Mouse (Mus musculus): Measurements from ENCODE around the gene Sf3b3. TPM values are rescaled to one million over a fixed set of nuclear protein-coding genes. Genes with fewer than 3 reads are reported as not detected.

The Sf3b3 gene
- polyA plus RNA-seq (2017; shearing (Covaris generic)): 100 to 1,000 TPM; 139 to 153 TPM

GRCm38 (mm10) chr8:110846405-110847170 is at the start of gene Sf3b3, which contains the start of gene Cog4:
Gene Sf3b3 (minus strand): TSS chr8:110846787.
Gene Cog4 (plus strand): TSS chr8:110846600.

GRCm38 (mm10) chr8:110805669-110806068 is 40.9 kb downstream of the Sf3b3 start, which contains the start of gene Il34:
Gene Il34 (minus strand): TSS chr8:110805924.

Other genes with a start within 250 kb of the Sf3b3 start
- gene Vac14, start 228.2 kb downstream of the Sf3b3 start, polyA plus RNA-seq (2017; shearing (Covaris generic)): 10 to 100 TPM; 34.5 to 43.1 TPM
- under 1 TPM; 0.15 to 0.27 TPM for gene Mtss1l, start 125.3 kb downstream of the Sf3b3 start, polyA plus RNA-seq (2017; shearing (Covaris generic))
- under 1 TPM in 1 of 2 experiments, not detected in 1; 0.66 TPM for gene Il34, start 40.9 kb downstream of the Sf3b3 start, polyA plus RNA-seq (2017; shearing (Covaris generic))
- 10 to 100 TPM; 55.2 to 56.9 TPM for gene Cog4, start 187 bp downstream of the Sf3b3 start, polyA plus RNA-seq (2017; shearing (Covaris generic))
- gene Fuk, start 55.7 kb upstream of the Sf3b3 start, polyA plus RNA-seq (2017; shearing (Covaris generic)): 1 to 10 TPM; 5.8 to 7.7 TPM
- gene St3gal2, start 73.1 kb upstream of the Sf3b3 start, polyA plus RNA-seq (2017; shearing (Covaris generic)): 10 to 100 TPM; 26.2 to 33.1 TPM
- gene Ddx19a, start 151.0 kb upstream of the Sf3b3 start, polyA plus RNA-seq (2017; shearing (Covaris generic)): 10 to 100 TPM; 24.9 to 27.7 TPM
- gene Ddx19b, start 185.0 kb upstream of the Sf3b3 start, polyA plus RNA-seq (2017; shearing (Covaris generic)): 10 to 100 TPM; 13.0 to 17.1 TPM
- gene Aars, start 186.4 kb upstream of the Sf3b3 start, polyA plus RNA-seq (2017; shearing (Covaris generic)): 10 to 100 TPM; 34.3 to 53.3 TPM
- gene Exosc6, start 209.6 kb upstream of the Sf3b3 start, polyA plus RNA-seq (2017; shearing (Covaris generic)): 10 to 100 TPM; 16.8 to 48.4 TPM
- gene Clec18a, start 245.6 kb upstream of the Sf3b3 start, polyA plus RNA-seq (2017; shearing (Covaris generic)): under 1 TPM in 1 of 2 experiments, not detected in 1; 0.09 TPM
- 10 to 100 TPM; 14.0 to 14.6 TPM for gene Pdpr, start 247.8 kb upstream of the Sf3b3 start, polyA plus RNA-seq (2017; shearing (Covaris generic))